Mouse (Mus musculus): ENCODE measurements around the gene Ubtf. TPM values are rescaled to one million over a fixed set of nuclear protein-coding genes. Genes with fewer than 3 reads are reported as not detected.

Ubtf gene
- polyA plus RNA-seq, 1 experiment from 2014 or later, result 86.1 TPM

GRCm38 (mm10) chr11:102266631-102267355 is 52.7 kb downstream of the Ubtf start:
- Histone ChIP-seq H3K9ac (no peak overlapping the region), H3K9me3 (no peaks in the 10 kb centered on the region), H3K4me3 (no peak overlapping the region), H3K4me1 (0 out of 2 replicates have a peak, but pooled peaks cover 2% of the 10 kb centered on the region), H3K27ac (no peak overlapping the region), H3K36me3 (peaks cover 8% of the 10 kb centered on the region; the same call in 1 of the 2 replicates), H3K27me3 (no peaks in the 10 kb centered on the region), H3K4me2 (no peak overlapping the region)
- 82% methylated on average over 8 of the region's 8 CpGs for WGBS
- no peak for ATAC-seq (ENCODE audit: borderline replicate concordance, extremely low read depth, low FRiP score, low TSS enrichment)

- 0 out of 2 replicates have a peak, but pooled peaks cover 2% of the 10 kb centered on the region for H3K4me1 ChIP-seq
These were observed 53.7 kb downstream of the Ubtf start for GRCm38 (mm10) chr11:102265816-102266215.

GRCm38 (mm10) chr11:102263211-102263610 is 56.3 kb downstream of the Ubtf start:
- ATAC-seq (ENCODE audit: borderline replicate concordance, extremely low read depth, low FRiP score, low TSS enrichment), result no peak
- Histone ChIP-seq H3K9me3 (no peaks in the 10 kb centered on the region), H3K9ac (no peak overlapping the region), H3K27ac (no peak overlapping the region), H3K4me2 (no peak overlapping the region), H3K4me1 (0 out of 2 replicates have a peak, but pooled peaks cover 2% of the 10 kb centered on the region), H3K4me3 (no peak overlapping the region), H3K36me3 (peaks cover 29% of the 10 kb centered on the region; the same call in 1 of the 2 replicates), H3K27me3 (no peaks in the 10 kb centered on the region)
- WGBS, result 90% methylated on average over 7 of the region's 7 CpGs

More at GRCm38 (mm10) chr11:102265816-102266215, 53.7 kb downstream of the Ubtf start:
- WGBS, result 59% methylated on average over 14 of the region's 14 CpGs
- Histone ChIP-seq H3K9ac (no peak overlapping the region), H3K4me3 (no peak overlapping the region), H3K4me2 (no peak overlapping the region), H3K27ac (no peak overlapping the region), H3K27me3 (no peaks in the 10 kb centered on the region), H3K9me3 (no peaks in the 10 kb centered on the region), H3K36me3 (peaks cover 15% of the 10 kb centered on the region; the same call in 1 of the 2 replicates)
- no peak for ATAC-seq (ENCODE audit: borderline replicate concordance, extremely low read depth, low FRiP score, low TSS enrichment)

- no peak overlapping the region for H3K4me3 ChIP-seq
- peaks cover 33% of the 10 kb centered on the region for H3K36me3 ChIP-seq
- H3K4me2 ChIP-seq, result no peak overlapping the region
- H3K27me3 ChIP-seq, result no peaks in the 10 kb centered on the region
- H3K9me3 ChIP-seq, result no peaks in the 10 kb centered on the region
- 93% methylated on average over 3 of the region's 3 CpGs for WGBS
- no peak for ATAC-seq (ENCODE audit: borderline replicate concordance, extremely low read depth, low FRiP score, low TSS enrichment)
- no peaks in the 10 kb centered on the region for H3K4me1 ChIP-seq
- no peak overlapping the region for H3K27ac ChIP-seq
- no peak overlapping the region for H3K9ac ChIP-seq
These were observed 61.0 kb downstream of the Ubtf start for GRCm38 (mm10) chr11:102258521-102258920.

GRCm38 (mm10) chr11:102258095-102258494 is 61.4 kb downstream of the Ubtf start:
- Histone ChIP-seq H3K36me3 (peaks cover 33% of the 10 kb centered on the region), H3K4me1 (no peaks in the 10 kb centered on the region), H3K4me3 (no peak overlapping the region), H3K4me2 (no peak overlapping the region), H3K27me3 (no peaks in the 10 kb centered on the region), H3K9ac (no peak overlapping the region), H3K9me3 (no peaks in the 10 kb centered on the region), H3K27ac (no peak overlapping the region)
- WGBS, result 77% methylated on average over 6 of the region's 6 CpGs
- no peak for ATAC-seq (ENCODE audit: borderline replicate concordance, extremely low read depth, low FRiP score, low TSS enrichment)

GRCm38 (mm10) chr11:102257514-102257913 is 62.0 kb downstream of the Ubtf start:
- no peak overlapping the region for H3K9ac ChIP-seq
- WGBS, result 45% methylated on average over 9 of the region's 9 CpGs

More at GRCm38 (mm10) chr11:102257514-102257913, 62.0 kb downstream of the Ubtf start:
- H3K4me3 ChIP-seq, result no peak overlapping the region
- ATAC-seq (ENCODE audit: borderline replicate concordance, extremely low read depth, low FRiP score, low TSS enrichment), result no peak
- peaks cover 33% of the 10 kb centered on the region for H3K36me3 ChIP-seq
- no peak overlapping the region for H3K4me2 ChIP-seq
- H3K4me1 ChIP-seq, result no peaks in the 10 kb centered on the region
- no peaks in the 10 kb centered on the region for H3K9me3 ChIP-seq
- no peaks in the 10 kb centered on the region for H3K27me3 ChIP-seq
- H3K27ac ChIP-seq, result no peak overlapping the region

Other genes with a start within 250 kb of the Ubtf start
- 5.8 and 6.9 TPM in 2 replicates for gene Mpp2, start 231.2 kb downstream of the Ubtf start, polyA plus RNA-seq (2015; fragmentation: Nextera tagmentation; extraction: Ambion mirVana)
- not detected in 2 replicates for gene Ppy, start 218.4 kb downstream of the Ubtf start, polyA plus RNA-seq (2015; fragmentation: Nextera tagmentation; extraction: Ambion mirVana)
- not detected in 2 replicates for gene Pyy, start 211.9 kb downstream of the Ubtf start, polyA plus RNA-seq (2015; fragmentation: Nextera tagmentation; extraction: Ambion mirVana)
- 0.46 and 0.67 TPM in 2 replicates for gene Nags, start 174.2 kb downstream of the Ubtf start, polyA plus RNA-seq (2015; fragmentation: Nextera tagmentation; extraction: Ambion mirVana)
- gene Tmem101, start 163.3 kb downstream of the Ubtf start, polyA plus RNA-seq (2015; fragmentation: Nextera tagmentation; extraction: Ambion mirVana), result 31.9 and 36.5 TPM in 2 replicates
- gene Lsm12, start 134.4 kb downstream of the Ubtf start, polyA plus RNA-seq (2015; fragmentation: Nextera tagmentation; extraction: Ambion mirVana), result 112 and 136 TPM in 2 replicates
- gene G6pc3, start 130.1 kb downstream of the Ubtf start, polyA plus RNA-seq (2015; fragmentation: Nextera tagmentation; extraction: Ambion mirVana), result 31.5 and 33.3 TPM in 2 replicates
- 71.3 and 76.7 TPM in 2 replicates for gene Hdac5, start 89.6 kb downstream of the Ubtf start, polyA plus RNA-seq (2015; fragmentation: Nextera tagmentation; extraction: Ambion mirVana)
- 19.9 and 20.4 TPM in 2 replicates for gene BC030867, start 70.9 kb downstream of the Ubtf start, polyA plus RNA-seq (2015; fragmentation: Nextera tagmentation; extraction: Ambion mirVana)
- gene Asb16, start 51.0 kb downstream of the Ubtf start, polyA plus RNA-seq (2015; fragmentation: Nextera tagmentation; extraction: Ambion mirVana), result 0.09 and 0.10 TPM in 2 replicates
- 48.7 and 51.4 TPM in 2 replicates for gene Tmub2, start 34.8 kb downstream of the Ubtf start, polyA plus RNA-seq (2015; fragmentation: Nextera tagmentation; extraction: Ambion mirVana)
- gene Atxn7l3, start 23.1 kb downstream of the Ubtf start, polyA plus RNA-seq (2015; fragmentation: Nextera tagmentation; extraction: Ambion mirVana), result 13.3 and 13.6 TPM in 2 replicates
- gene Slc4a1, start 46.5 kb upstream of the Ubtf start, polyA plus RNA-seq (2015; fragmentation: Nextera tagmentation; extraction: Ambion mirVana), result 10.1 and 14.0 TPM in 2 replicates
- gene Rundc3a, start 73.7 kb upstream of the Ubtf start, polyA plus RNA-seq (2015; fragmentation: Nextera tagmentation; extraction: Ambion mirVana), result 1.6 and 2.0 TPM in 2 replicates
- 240 and 247 TPM in 2 replicates for gene Slc25a39, start 88.2 kb upstream of the Ubtf start, polyA plus RNA-seq (2015; fragmentation: Nextera tagmentation; extraction: Ambion mirVana)
- gene Grn, start 110.6 kb upstream of the Ubtf start, polyA plus RNA-seq (2015; fragmentation: Nextera tagmentation; extraction: Ambion mirVana), result 168 and 174 TPM in 2 replicates
- 4.7 and 6.9 TPM in 2 replicates for gene Fam171a2, start 127.9 kb upstream of the Ubtf start, polyA plus RNA-seq (2015; fragmentation: Nextera tagmentation; extraction: Ambion mirVana)
- gene Itga2b, start 150.4 kb upstream of the Ubtf start, polyA plus RNA-seq (2015; fragmentation: Nextera tagmentation; extraction: Ambion mirVana), result 8.9 and 9.3 TPM in 2 replicates
- gene Gpatch8, start 236.7 kb upstream of the Ubtf start, polyA plus RNA-seq (2015; fragmentation: Nextera tagmentation; extraction: Ambion mirVana), result 44.6 and 49.7 TPM in 2 replicates

Measured in lung, embryonic 15.5 days (tissue).